Mouse (Mus musculus): ENCODE data around the gene Mt2.

Mt2 gene

DNA sequence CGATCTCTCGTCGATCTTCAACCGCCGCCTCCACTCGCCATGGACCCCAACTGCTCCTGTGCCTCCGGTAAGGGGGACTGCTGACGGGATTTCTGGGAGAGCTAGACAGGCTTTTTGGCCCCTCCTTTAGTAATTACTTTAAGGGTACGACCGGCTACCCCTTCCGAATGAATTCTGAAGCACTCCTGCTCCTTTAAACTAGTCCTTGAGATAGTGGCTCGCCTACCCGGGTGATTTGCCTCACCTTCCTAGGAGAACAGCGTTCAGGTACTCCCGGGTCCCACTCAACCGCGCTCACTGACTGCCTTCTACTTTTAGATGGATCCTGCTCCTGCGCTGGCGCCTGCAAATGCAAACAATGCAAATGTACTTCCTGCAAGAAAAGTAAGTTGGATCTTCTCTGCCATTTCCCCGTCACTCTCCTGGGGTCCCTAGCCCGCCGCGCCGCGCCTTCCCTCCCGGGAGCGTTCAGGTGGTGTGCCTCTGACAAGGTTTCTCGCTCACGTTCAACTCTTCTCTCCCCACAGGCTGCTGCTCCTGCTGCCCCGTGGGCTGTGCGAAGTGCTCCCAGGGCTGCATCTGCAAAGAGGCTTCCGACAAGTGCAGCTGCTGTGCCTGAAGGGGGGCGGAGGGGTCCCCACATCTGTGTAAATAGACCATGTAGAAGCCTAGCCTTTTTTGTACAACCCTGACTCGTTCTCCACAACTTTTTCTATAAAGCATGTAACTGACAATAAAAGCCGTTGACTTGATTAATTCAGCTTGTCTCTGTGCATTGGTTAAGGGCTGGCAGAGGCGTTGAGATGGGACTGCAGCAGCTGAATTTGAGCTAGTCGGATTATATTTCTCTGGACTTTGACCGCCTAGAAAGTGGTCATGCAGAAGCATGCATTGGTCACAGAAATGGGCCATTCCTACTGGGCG is 607 bp downstream of the Mt2 start:
- DNase-seq = peak; percentile 64

- peak; percentile 42 for DNase-seq
These were observed 1.5 kb downstream of the Mt2 start for GRCm38 (mm10) chr8:94173848-94174403.

DNA sequence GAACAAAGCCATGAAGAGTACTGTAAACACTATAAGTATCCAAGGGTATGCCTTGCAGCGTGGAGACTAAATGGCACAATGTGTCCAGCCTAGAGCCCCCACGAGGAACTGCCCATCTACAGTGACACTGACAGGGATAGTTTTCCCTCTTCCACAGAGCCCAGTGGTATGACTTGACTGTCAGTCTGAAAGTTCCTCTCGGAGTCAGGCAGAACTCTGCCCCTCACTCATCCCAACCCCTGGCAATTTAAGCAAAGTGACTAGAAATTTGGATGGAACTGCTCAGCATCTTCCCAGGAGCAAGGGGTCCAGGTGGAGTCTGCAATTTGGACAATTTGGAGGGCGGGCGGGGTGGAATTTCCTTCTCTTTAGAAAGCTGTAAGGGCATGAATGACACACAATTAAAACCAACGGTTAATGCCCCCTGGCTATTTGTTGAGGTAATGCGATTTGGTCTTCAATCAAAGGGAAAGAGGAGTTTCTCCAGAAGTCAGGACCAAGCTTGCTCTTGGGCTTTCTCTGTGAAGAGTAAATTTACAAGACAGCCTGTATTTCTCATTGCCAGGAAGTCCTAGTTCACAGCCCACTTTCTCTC is 2.3 kb downstream of the Mt2 start:
- DNase-seq = no peak

DNA sequence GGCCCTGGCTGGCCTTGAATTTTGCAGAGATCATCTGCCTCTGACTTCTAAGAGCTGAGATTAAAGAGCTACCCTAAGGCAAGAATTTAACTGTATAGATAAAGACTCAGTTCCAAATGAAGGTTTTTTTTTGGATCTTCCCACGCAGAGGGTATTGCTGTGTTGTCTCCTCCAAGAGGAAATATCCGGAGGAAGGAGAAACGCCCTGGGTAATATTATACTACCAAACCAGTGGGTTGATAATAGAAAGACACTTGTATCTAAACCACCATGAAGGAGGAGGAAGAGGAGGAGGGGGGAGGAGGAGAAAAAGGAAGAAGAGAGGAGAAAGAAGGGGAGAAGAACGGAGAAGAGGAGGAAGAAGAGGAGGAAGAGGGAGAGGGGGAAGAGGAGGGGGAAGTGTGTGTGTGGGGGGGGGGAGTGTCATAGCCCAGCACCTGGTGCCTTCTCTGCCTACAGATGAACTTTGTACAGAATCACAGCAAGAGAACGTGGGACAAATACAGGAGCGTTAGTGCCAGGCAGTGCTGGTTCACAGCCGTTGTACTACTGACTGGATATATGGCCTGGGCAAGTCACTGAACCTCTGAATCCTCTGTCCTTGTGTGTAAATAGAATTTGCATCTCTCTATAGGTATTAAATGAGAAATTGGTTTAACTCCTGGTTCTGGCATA is 5.4 kb downstream of the Mt2 start:
- DNase-seq = no peak

DNA sequence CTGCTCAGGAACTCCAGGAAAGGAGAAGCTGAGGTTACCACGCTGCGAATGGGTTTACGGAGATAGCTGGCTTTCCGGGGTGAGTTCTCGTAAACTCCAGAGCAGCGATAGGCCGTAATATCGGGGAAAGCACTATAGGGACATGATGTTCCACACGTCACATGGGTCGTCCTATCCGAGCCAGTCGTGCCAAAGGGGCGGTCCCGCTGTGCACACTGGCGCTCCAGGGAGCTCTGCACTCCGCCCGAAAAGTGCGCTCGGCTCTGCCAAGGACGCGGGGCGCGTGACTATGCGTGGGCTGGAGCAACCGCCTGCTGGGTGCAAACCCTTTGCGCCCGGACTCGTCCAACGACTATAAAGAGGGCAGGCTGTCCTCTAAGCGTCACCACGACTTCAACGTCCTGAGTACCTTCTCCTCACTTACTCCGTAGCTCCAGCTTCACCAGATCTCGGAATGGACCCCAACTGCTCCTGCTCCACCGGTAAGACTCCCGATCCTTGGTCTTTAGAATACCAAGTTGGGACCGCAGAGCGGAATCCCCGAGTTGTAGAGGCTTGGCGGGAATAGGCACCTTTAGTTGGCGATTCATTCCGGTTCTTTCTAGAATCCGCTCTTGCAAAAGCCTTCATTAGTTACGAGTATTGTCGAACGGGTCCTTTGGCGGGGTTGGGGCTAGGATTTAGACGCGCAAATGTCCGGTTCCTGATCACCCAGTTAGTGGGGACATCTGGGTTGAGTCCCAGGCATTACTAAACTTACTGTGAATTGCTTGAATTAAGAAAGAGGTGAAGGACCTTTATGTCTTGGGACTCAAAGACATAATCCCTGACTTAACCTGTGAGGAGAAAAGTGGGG is 6.6 kb downstream of the Mt2 start, which contains the start of gene Mt1:
Gene Mt1, plus strand, starts transcription at position 226 of the 856 bp plus-strand sequence.
- DNase-seq = peak; percentile 99

DNA sequence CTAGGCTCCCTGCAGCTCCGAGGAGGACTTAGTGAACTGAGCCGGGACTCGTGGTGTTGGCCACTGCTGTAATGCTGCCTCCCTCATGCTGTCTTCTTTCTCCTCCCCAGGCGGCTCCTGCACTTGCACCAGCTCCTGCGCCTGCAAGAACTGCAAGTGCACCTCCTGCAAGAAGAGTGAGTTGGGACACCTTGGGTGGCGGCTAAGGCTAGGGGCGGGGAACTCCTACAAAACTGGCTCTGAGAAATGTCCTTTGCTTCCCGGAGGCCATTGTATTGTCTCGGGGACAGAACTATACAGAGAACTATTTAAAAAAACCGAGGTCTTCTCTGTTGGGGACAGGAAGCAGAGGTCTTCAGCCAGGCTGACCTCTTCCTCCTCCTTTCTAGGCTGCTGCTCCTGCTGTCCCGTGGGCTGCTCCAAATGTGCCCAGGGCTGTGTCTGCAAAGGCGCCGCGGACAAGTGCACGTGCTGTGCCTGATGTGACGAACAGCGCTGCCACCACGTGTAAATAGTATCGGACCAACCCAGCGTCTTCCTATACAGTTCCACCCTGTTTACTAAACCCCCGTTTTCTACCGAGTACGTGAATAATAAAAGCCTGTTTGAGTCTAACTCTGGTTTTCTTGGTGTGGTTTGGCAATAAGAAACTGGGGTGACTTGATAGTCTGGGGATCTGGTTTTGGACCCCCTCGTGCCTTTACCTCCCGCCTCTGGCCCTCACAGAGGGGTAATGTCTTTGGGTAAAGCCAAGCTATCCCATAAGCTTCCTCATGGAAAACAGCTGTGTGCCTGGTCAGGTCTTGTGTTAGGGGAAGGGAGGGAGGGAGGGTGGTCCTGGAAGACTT is 7.5 kb downstream of the Mt2 start:
- DNase-seq = peak; percentile 71

DNA sequence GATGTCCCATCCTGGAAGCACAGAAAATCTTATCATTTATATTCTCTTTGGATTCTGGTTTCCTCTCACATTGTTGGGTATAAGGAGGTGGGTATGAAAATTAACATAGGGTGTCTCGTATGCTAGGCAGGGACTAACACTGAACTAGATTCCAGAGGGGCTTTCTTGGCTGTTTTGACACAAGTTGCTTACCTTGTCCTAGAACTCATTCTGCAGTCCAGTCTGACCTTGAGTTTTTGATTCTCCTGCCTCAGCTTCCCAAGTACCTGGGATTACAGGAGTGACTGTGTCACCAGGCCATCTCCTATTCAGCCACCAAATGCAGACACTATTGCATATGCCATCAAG is 8.1 kb downstream of the Mt2 start:
- DNase-seq = no peak

DNA sequence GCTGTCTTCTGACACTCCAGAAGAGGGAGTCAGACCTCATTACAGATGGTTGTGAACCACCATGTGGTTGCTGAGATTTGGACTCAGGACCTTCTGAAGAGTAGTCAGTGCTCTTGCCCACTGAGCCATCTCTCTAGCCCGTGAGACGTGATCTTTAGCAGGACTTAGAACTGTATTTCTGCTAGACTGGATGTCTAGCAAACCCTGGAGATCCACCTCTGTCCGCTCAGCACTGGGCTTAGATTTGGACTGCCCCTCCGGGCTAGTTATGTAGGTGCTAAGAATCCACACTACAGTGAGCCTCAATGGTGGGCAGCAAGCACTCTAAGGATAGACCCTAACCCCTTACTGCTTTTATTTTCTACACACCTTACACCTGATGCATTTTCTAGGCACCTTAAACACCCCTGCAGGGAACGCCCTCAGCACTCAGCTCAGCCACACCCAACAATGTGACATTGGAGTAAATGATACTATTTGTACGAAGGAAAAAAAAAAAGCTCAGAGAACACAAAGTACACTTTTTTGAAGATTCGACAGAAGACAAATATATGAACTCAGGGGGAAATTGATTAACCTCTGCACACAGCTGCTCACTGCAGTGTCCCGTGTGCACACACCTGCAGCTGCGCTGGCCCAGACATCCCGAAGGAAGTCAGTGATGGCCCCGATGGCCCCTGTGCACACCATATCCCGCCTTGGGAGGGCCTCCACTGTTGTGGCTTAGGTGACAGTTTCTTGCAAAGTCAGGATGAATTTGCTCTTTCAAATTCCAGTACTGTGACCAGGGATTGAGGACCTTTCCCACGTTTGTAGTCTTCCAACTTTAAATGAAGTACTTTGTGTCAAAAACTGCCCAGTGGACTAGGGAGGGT is 9.8 kb downstream of the Mt2 start:
- peak; percentile 53 for DNase-seq

- peak; percentile 97 for DNase-seq
These were observed 10.7 kb downstream of the Mt2 start for GRCm38 (mm10) chr8:94183117-94183516.

DNA sequence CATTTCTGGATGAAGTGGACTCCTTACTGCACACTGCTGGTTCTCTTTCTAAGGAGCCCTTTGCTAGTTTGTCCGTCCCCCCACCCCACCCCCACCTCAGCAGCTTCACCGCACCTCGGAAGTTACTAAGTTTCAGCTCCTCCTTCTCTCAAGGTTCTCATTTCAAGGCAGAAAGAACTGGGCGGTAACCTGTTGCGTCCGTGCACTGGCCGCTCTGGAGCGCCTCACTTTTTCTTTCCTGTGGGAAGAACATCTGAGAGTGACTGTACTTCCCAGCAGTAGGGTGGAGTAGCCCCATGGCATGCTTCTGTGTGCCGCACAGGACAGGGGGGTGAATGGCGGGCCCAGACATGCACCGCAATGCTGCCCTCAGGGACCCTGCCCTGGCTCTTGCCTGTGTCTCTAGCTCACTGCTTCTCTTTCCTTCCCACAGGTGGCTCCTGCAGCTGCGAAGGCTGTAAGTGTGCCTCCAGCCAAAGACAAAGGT is 11.9 kb downstream of the Mt2 start:
- DNase-seq = peak; percentile 29

GRCm38 (mm10) chr8:94185791-94186190 is 13.3 kb downstream of the Mt2 start:
- no peak for DNase-seq

GRCm38 (mm10) chr8:94186542-94186941 is 14.1 kb downstream of the Mt2 start:
- DNase-seq = peak; percentile 94

DNA sequence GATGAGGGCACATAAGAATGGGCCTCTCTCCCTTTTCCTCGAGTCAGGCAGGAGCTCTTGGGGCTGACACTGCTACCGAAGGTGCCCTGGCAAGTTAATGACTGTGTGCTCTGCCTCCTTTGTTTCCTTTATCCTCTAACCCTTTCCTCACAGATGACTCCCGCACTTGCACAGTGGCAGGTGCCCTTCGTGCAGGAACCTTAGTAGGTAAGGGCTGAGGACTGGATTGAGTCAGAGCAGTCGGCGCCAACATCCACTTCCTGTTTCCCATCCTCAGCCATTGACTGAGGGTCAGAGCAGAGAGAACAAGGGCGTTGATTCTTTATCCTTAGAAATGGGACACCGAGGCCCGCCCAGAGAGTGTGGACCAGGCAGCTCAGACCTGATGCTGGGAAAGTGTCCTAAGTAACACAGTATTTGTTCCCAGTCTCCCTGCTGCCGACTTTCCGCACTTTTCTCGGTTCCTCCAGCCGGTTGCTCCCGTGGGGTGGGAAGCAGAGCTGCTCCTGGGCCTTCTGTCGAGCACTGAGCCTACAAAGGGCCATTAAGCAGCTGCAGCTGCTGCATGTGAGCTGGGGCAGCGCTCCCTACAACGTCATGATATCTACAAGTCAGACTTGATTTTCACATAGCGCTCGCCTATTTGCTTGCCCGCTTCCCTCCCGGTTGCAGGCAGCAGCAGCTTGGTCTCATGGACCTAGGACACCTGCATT is 15.0 kb downstream of the Mt2 start:
- DNase-seq = no peak

DNA sequence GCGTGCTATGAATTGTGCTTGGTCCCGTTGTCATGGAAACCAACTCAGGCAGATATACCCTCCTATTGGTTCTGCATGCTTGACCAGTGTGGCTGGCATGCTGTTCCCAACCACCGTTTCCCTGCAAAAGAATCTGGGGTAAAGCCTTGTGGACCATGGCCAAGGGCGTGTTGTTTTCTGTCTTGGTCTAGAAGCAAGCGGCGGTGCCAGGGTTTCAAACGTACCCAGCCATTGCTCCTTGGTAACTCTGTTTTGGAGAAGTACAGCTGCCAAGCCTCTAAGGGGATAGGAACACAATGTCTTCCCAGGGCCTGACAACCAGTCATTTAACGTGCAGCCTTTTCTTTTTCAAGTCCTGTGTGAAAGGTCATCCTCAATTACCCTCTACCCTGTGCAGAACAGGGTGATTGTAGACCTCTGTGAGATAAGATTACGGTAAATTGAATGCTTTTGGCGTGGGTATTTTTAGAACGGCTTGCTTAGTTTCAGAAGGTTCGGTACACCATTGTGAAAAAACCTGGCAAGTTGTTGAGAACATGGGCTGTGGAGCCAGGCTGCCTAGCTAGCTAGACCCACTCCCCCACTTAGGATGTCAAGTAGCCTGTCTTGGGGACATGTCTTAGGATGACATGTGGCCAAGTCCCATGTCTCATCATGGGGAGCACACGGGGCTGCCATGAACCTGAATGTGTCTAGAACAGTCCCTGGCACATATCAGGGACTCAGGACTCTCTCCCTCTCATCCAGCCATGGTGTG is 17.0 kb downstream of the Mt2 start:
- DNase-seq = no peak

GRCm38 (mm10) chr8:94191101-94191691 is 18.7 kb downstream of the Mt2 start:
- peak; percentile 90 for DNase-seq

- DNase-seq = no peak
These were observed 20.5 kb downstream of the Mt2 start for GRCm38 (mm10) chr8:94192926-94193325.

GRCm38 (mm10) chr8:94194591-94195223 is 22.2 kb downstream of the Mt2 start:
- no peak for DNase-seq
